Mouse (Mus musculus): Measurements from ENCODE around the gene Tmem178b. TPM values are rescaled to one million over a fixed set of nuclear protein-coding genes. Genes with fewer than 3 reads are reported as not detected.

Gene Tmem178b
- polyA plus RNA-seq, 1 experiment from 2014 or later: 0.18 TPM

DNA sequence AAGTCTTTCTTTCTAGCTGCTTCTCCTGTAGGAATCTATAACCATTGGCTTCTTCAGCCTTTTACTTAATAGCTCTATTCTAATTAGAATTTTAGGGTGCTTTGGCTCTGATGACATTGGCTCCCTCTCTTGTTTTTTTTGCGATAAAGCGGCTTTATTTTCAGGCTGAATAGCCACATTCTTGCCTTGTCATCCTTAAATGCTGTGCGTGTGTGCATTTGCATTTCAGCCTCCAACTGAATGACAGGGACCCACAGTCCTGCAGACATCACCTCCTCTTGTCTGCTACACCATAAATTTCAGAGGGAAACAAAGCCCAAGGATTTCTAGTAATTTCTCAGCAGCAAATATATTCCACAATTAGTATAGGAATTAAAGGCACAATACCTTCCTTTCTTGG is 23.4 kb downstream of the Tmem178b start:
- DNase-seq (ENCODE audit: low spot score): no peak
- Histone ChIP-seq H3K36me3 (no peaks in the 10 kb centered on the region), H3K9me3 (no peaks in the 10 kb centered on the region), H3K27me3 (ENCODE audit: insufficient read depth, poor library complexity, severe bottlenecking) (no peaks in the 10 kb centered on the region), H3K4me1 (no peaks in the 10 kb centered on the region), H3K27ac (no peak overlapping the region), H3K4me3 (no peak overlapping the region)
- 78% methylated on average over 3 of the region's 3 CpGs for WGBS

DNA sequence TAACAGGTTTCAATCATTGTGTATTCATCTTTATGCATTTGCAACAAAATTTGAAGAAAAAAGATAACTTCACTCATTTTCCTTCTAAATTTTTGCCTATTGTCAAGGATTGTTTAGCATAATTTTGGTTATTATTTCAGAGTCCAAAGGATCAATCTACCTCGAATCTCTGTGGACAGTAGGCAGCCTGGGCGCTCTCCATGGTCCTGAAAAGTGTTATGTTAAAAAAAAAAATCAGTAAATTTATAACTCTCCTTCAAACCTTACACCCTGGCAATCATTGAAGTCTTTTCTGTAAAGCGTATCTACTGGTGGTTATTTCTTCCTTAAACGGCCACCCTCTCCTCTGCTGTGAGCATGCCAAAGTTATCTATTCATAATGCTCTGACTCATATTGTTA is 26.2 kb downstream of the Tmem178b start:
- H3K27ac ChIP-seq: no peak overlapping the region
- no peak for DNase-seq (ENCODE audit: low spot score)
- no peaks in the 10 kb centered on the region for H3K36me3 ChIP-seq
- WGBS: 45% methylated on average over 4 of the region's 4 CpGs
- H3K27me3 ChIP-seq (ENCODE audit: insufficient read depth, poor library complexity, severe bottlenecking): no peaks in the 10 kb centered on the region
- no peaks in the 10 kb centered on the region for H3K9me3 ChIP-seq
- H3K4me3 ChIP-seq: no peak overlapping the region
- no peaks in the 10 kb centered on the region for H3K4me1 ChIP-seq

DNA sequence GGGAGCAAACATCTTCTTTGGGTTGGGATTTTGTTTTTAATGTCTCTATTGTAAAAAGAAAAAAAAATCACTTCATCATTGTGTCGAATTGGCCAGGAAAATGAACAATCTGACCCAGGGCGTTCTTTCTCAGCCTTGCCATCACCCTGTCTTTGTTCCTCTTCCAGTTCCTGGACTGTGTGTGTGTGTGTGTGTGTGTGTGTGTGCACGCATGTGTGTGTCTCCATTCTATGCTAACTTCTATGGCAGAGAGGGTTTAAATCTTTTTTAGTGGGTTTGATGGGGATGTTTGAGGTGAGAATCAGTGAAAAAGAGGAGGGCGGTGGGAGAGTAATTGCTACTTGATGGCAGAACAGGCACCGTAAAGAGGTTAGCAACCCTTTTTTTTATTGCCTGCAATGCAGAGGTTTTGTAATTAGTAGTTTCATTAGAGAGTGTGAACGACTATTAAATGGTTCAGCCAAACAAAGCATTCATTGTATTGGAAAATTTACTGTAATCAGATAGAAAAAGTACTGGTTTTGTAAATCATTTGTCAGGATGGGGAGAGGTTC is 30.2 kb downstream of the Tmem178b start:
- WGBS: 70% methylated on average over 6 of the region's 6 CpGs
- H3K4me3 ChIP-seq: no peak overlapping the region
- H3K27ac ChIP-seq: no peak overlapping the region
- DNase-seq (ENCODE audit: low spot score): no peak
- H3K27me3 ChIP-seq (ENCODE audit: insufficient read depth, poor library complexity, severe bottlenecking): no peaks in the 10 kb centered on the region
- no peaks in the 10 kb centered on the region for H3K36me3 ChIP-seq
- H3K4me1 ChIP-seq: no peaks in the 10 kb centered on the region
- H3K9me3 ChIP-seq: no peaks in the 10 kb centered on the region

DNA sequence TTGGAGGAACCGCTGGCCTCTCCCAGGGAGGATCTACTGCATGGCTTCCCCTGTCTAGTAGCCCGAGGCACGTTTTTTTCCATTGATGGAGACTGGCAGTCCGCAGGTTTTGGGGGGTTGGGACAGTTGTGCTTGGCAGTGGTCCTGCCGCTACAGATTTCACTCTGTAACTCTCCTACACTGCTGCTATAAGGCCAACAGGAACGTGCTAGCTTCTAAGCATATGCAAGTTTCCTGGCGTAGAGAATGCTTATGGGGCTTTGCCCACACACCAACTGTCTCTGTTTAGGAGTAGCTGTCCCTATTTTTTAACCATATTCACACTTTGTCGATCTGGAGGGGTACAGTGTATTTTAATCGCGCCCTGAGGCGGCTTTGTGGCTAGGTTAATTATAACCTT is 30.8 kb downstream of the Tmem178b start:
- DNase-seq (ENCODE audit: low spot score): no peak
- WGBS: 68% methylated on average over 11 of the region's 11 CpGs

DNA sequence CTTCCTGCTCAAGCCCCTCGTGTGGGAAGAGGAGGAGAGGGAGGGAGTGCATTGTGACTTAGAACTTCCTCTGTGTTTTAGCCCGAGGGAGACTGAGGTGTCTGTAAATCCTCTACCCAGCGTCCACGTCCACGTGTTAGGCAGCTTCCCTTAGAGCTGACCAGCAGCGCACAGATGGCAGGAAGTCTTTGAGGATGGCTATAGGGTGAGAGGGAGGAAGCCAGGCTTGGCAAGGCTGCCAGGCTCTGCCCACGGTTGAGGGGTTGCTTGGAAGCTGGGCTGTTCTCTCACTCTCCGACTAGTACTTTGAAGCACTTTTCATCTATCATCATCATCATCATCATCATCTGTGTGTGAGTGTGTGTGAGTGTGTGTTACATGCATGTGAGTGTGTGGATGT is 41.9 kb downstream of the Tmem178b start:
- H3K27ac ChIP-seq: no peak overlapping the region
- no peaks in the 10 kb centered on the region for H3K9me3 ChIP-seq
- H3K27me3 ChIP-seq (ENCODE audit: insufficient read depth, poor library complexity, severe bottlenecking): no peaks in the 10 kb centered on the region
- DNase-seq (ENCODE audit: low spot score): no peak
- no peaks in the 10 kb centered on the region for H3K36me3 ChIP-seq
- no peak overlapping the region for H3K4me3 ChIP-seq
- 43% methylated on average over 8 of the region's 8 CpGs for WGBS
- H3K4me1 ChIP-seq: no peaks in the 10 kb centered on the region

More for the DNA sequence above, 30.8 kb downstream of the Tmem178b start:
- Histone ChIP-seq H3K9me3 (no peaks in the 10 kb centered on the region), H3K27me3 (ENCODE audit: insufficient read depth, poor library complexity, severe bottlenecking) (no peaks in the 10 kb centered on the region), H3K4me3 (no peak overlapping the region), H3K36me3 (no peaks in the 10 kb centered on the region), H3K4me1 (no peaks in the 10 kb centered on the region), H3K27ac (no peak overlapping the region)

DNA sequence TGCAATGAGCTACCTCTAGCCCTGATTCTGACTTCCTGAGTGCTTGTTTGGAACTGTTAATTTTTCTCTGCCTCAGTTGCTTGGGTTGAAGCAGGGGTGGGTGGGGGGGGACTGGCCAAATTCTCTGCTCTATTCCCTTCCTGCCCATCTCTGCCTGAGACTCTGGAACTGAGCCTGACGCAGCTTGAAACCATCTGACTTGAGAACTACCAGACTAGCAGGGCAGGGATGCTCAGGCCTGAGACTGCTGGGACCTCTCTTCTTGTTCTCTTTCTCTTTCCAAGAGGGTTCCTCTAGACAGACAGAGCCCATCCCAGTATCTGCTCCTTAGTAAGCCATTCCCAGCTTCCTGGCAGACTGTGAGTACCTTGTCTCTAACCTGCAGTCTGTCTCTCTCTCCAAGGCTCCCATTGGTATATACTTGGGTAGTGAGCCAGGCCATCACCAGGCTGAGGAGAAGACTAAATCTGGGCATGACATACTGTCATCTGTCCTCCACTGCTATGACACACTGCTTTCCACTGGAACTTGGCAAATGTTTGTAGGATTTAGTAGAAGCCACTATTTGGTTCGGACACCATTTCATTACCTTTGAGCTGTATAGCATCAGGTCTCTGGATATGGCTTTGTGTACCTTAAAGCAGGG is 42.7 kb downstream of the Tmem178b start:
- no peak overlapping the region for H3K27ac ChIP-seq
- WGBS: 73% methylated on average over 2 of the region's 2 CpGs
- no peaks in the 10 kb centered on the region for H3K36me3 ChIP-seq
- DNase-seq (ENCODE audit: low spot score): no peak
- no peaks in the 10 kb centered on the region for H3K9me3 ChIP-seq
- no peaks in the 10 kb centered on the region for H3K4me1 ChIP-seq
- no peak overlapping the region for H3K4me3 ChIP-seq
- no peaks in the 10 kb centered on the region for H3K27me3 ChIP-seq (ENCODE audit: insufficient read depth, poor library complexity, severe bottlenecking)

DNA sequence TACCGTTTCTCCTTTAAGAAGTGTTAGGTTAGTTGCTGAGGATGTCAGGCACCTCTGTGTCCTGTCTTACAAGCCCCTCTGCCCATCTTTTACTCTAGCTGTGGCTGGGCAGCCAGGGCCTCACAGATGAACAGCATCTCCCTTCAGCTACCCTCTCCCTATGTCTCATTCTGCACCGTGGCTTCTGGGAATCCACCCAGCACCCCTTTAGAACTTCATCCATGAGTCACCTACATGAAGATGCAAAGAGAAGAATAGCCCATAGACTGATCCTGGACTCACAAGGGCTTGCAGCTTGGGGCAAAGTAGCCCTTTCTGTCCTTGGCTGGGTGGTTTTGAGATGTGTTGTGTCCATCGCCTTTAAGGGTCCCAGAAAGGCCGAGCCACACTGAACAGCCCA is 43.4 kb downstream of the Tmem178b start:
- 86% methylated on average over 4 of the region's 4 CpGs for WGBS
- no peaks in the 10 kb centered on the region for H3K9me3 ChIP-seq

DNA sequence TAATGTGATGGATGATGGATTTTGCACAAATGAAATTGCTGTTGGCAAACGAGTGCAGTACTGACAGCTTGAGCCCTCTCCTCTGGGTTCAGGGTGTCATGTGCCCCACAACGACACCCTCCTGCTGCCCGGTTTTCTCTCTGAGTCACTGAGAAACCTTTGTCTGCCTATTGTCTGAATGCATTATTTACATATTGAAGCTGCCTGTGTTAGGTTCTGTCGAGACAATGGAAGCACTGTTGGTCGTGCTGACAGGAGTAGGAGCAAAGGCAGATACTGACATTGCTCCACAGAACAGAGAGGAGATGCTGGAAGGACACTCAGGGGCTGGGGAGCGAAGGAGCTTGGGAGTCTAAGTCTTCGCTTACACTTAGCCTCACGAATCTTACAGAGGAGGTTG is 44.2 kb downstream of the Tmem178b start:
- no peak overlapping the region for H3K27ac ChIP-seq
- H3K27me3 ChIP-seq (ENCODE audit: insufficient read depth, poor library complexity, severe bottlenecking): no peaks in the 10 kb centered on the region
- 65% methylated on average over 8 of the region's 8 CpGs for WGBS

More for the DNA sequence above, 43.4 kb downstream of the Tmem178b start:
- DNase-seq (ENCODE audit: low spot score): no peak
- H3K27me3 ChIP-seq (ENCODE audit: insufficient read depth, poor library complexity, severe bottlenecking): no peaks in the 10 kb centered on the region
- H3K36me3 ChIP-seq: no peaks in the 10 kb centered on the region
- H3K4me3 ChIP-seq: no peak overlapping the region
- no peak overlapping the region for H3K27ac ChIP-seq
- H3K4me1 ChIP-seq: no peaks in the 10 kb centered on the region

DNA sequence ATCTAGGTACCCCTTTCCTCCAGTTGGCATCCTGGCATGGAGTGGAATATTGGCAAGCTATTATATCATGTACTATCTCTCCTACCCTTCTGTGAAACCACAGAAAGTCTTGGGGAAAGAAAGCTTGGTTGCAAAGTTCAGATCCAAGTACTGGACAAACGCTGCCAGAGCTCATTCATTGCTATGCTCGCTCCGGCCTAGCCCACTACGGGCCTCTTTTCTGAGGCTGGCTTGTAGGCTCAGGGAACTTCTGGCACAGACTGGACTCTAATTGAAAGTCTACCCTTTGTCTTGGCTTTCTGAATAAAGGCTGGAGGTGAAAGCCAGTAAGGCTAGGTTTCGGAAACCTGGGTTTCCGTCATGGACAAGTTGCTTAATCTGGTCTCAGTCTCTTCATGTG is 44.7 kb downstream of the Tmem178b start:
- no peak for DNase-seq (ENCODE audit: low spot score)
- Histone ChIP-seq H3K27me3 (ENCODE audit: insufficient read depth, poor library complexity, severe bottlenecking) (no peaks in the 10 kb centered on the region), H3K4me1 (no peaks in the 10 kb centered on the region), H3K36me3 (no peaks in the 10 kb centered on the region), H3K9me3 (no peaks in the 10 kb centered on the region), H3K27ac (no peak overlapping the region), H3K4me3 (no peak overlapping the region)
- 90% methylated on average over 6 of the region's 6 CpGs for WGBS

More for the DNA sequence above, 44.2 kb downstream of the Tmem178b start:
- no peak for DNase-seq (ENCODE audit: low spot score)
- Histone ChIP-seq H3K4me3 (no peak overlapping the region), H3K9me3 (no peaks in the 10 kb centered on the region), H3K36me3 (no peaks in the 10 kb centered on the region), H3K4me1 (no peaks in the 10 kb centered on the region)

DNA sequence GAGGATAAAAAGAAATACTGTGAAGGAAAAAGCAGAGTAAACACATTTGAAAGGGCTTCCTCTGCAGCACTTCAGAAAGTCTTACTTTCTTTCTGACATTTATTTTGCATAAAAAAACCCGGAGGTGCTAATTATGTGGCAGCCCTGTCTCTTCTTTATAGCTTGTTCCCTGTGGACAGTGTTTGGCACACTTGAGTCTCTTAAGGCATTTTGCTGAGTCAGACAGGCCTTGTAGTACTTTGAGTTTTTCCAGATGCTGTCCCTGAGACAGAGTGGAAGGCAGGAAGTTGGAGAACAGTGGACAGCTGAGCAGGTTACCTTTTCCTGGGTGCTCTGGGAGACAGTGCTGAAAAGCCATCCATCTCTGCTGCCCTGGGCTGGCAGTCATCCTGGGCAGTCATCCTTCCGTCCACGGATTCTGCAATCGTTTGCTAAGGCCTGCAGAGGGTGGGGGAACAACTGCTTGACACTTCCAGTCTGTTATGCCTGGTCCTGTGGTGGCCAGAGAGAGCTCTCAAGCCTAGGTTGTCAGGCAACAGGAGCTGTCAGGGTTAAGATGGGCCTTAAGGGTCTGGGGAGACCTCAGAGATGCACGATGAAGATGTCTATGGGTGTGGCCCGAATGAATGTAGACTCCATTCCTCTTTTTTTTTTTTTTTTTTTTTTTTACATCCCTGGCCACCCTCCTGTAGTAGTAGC is 46.1 kb downstream of the Tmem178b start:
- Histone ChIP-seq H3K27me3 (ENCODE audit: insufficient read depth, poor library complexity, severe bottlenecking) (no peaks in the 10 kb centered on the region), H3K27ac (no peak overlapping the region), H3K36me3 (no peaks in the 10 kb centered on the region), H3K4me1 (no peaks in the 10 kb centered on the region), H3K9me3 (no peaks in the 10 kb centered on the region), H3K4me3 (no peak overlapping the region)
- no peak for DNase-seq (ENCODE audit: low spot score)
- 71% methylated on average over 6 of the region's 6 CpGs for WGBS

DNA sequence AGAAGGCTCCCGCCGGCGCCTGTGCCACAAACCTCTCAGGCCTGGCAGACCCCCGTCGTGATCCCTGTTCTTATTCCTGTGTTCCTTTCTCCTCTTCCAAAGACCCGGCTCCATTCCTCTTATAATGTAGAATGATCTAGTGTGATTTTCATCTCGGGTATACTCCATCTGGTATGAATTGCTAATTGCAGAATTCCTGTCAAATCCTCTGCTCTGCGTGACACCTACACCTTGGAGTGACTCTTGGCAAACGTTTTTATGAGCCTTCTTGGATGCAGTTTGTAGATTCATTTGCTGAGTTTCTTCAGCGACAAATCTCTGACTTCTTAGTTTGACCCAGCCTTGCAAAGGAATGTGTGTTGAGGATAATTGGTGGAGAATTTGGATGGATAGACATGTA is 53.4 kb downstream of the Tmem178b start:
- WGBS: 80% methylated on average over 10 of the region's 10 CpGs
- Histone ChIP-seq H3K27ac (no peak overlapping the region), H3K9me3 (no peaks in the 10 kb centered on the region), H3K4me1 (no peaks in the 10 kb centered on the region), H3K27me3 (ENCODE audit: insufficient read depth, poor library complexity, severe bottlenecking) (no peaks in the 10 kb centered on the region), H3K4me3 (no peak overlapping the region), H3K36me3 (no peaks in the 10 kb centered on the region)
- DNase-seq (ENCODE audit: low spot score): no peak

DNA sequence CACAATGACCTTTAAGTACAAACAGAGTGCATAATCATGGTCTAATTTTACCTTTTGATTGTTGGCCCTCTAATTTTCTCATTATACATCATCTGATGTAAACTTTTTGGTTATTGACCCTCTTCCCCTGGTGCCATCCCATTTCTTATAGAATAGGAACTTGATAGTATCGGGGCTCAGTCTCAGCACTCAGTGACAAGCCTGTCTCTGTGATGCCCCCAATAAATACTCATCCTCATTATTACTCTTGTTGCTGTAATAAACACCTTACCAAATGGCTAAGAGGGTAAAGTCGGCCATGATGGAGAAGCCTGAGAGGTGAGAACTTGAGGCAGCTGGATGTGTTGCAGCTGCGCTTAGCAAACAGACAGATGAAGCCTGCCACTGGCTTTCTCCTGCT is 63.5 kb downstream of the Tmem178b start:
- DNase-seq (ENCODE audit: low spot score): no peak
- no peaks in the 10 kb centered on the region for H3K27me3 ChIP-seq (ENCODE audit: insufficient read depth, poor library complexity, severe bottlenecking)
- no peaks in the 10 kb centered on the region for H3K4me1 ChIP-seq
- H3K36me3 ChIP-seq: no peaks in the 10 kb centered on the region
- 58% methylated on average over 3 of the region's 3 CpGs for WGBS
- H3K4me3 ChIP-seq: no peak overlapping the region
- H3K9me3 ChIP-seq: no peaks in the 10 kb centered on the region
- no peak overlapping the region for H3K27ac ChIP-seq

DNA sequence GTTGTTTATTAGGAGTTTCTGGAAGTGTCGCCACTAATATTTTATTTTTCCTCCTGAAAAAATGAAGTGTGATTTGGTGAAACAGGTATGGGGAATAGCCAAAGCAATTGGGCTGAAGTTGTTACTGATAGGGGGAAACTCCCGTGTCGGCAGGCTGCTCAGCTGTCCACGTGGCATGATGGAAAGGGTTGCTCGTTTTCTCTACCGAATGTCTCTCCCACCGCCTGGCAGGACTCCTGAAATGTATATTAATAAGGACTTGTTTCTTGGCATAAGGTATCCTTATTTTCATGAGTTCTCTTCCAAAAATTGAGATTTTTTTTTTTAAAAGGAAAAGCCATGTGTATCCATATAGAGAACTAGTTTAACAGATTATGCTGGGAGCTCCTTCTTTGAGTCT is 67.8 kb downstream of the Tmem178b start:
- WGBS: 85% methylated on average over 7 of the region's 7 CpGs
- Histone ChIP-seq H3K4me3 (no peak overlapping the region), H3K27ac (no peak overlapping the region), H3K9me3 (no peaks in the 10 kb centered on the region), H3K27me3 (ENCODE audit: insufficient read depth, poor library complexity, severe bottlenecking) (no peaks in the 10 kb centered on the region), H3K4me1 (no peaks in the 10 kb centered on the region), H3K36me3 (no peaks in the 10 kb centered on the region)
- no peak for DNase-seq (ENCODE audit: low spot score)

All from heart, embryonic 10.5 days (tissue).